Mouse (Mus musculus) CH12.LX (cell line): Measurements from ENCODE around the gene Pepd.

Source experiments
- BHLHE40 ChIP-seq: IDR thresholded peaks from 2 replicates; pipeline ENCODE4 v1.6.1; 2011; ENCODE audit warnings: mild to moderate bottlenecking, low read depth, low read length, improper control_type of control experiment
- CTCF ChIP-seq, 2 experiments: IDR thresholded peaks in 1 of 2; conservative IDR thresholded peaks in 1 of 2; 2 replicates each; pipeline ENCODE4 v1.5.1; 2011 to 2012; ENCODE audit warnings: low read depth in 2 of 2, low read length in 2 of 2, improper control_type of control experiment in 1 of 2, inconsistent platforms in 1 of 2, mild to moderate bottlenecking in 1 of 2, moderate library complexity in 1 of 2
- E2F4 ChIP-seq: IDR thresholded peaks from 2 replicates; pipeline ENCODE4 v1.6.1; 2011; ENCODE audit warnings: low read depth, low read length, improper control_type of control experiment; ENCODE audit not compliant: insufficient replicate concordance
- EP300 ChIP-seq: IDR thresholded peaks from 2 replicates; pipeline ENCODE4 v1.6.1; 2011; ENCODE audit warnings: low read length, improper control_type of control experiment
- HCFC1 ChIP-seq: IDR thresholded peaks from 2 replicates; pipeline ENCODE4 v1.6.1; 2012; ENCODE audit warnings: low read depth, mild to moderate bottlenecking, inconsistent platforms, low read length, improper control_type of control experiment
- KAT2A ChIP-seq: IDR thresholded peaks from 2 replicates; pipeline ENCODE4 v1.6.1; 2012; ENCODE audit warnings: low read length, improper control_type of control experiment, inconsistent platforms; ENCODE audit not compliant: insufficient replicate concordance
- MAFK ChIP-seq: IDR thresholded peaks from 2 replicates; pipeline ENCODE4 v1.6.1; 2011; ENCODE audit warnings: low read length, improper control_type of control experiment; ENCODE audit not compliant: insufficient replicate concordance
- MAX ChIP-seq: IDR thresholded peaks from 2 replicates; pipeline ENCODE4 v1.6.1; 2011; ENCODE audit warnings: low read length, improper control_type of control experiment
- MEF2A ChIP-seq: IDR thresholded peaks from 2 replicates; pipeline ENCODE4 v1.6.1; 2014; ENCODE audit warnings: low read depth, mild to moderate bottlenecking, inconsistent platforms, low read length, improper control_type of control experiment, borderline replicate concordance
- PAX5 ChIP-seq: IDR thresholded peaks from 2 replicates; pipeline ENCODE4 v1.6.1; 2012; ENCODE audit warnings: low read length, inconsistent platforms, mixed read lengths
- POLR2A ChIP-seq: IDR thresholded peaks from 2 replicates; pipeline ENCODE4 v1.6.1; 2011; ENCODE audit warnings: low read depth, mild to moderate bottlenecking, improper control_type of control experiment, low read length
- UBTF ChIP-seq: IDR thresholded peaks from 2 replicates; pipeline ENCODE4 v1.6.1; 2012; ENCODE audit warnings: low read depth, mild to moderate bottlenecking, inconsistent platforms, low read length, improper control_type of control experiment, moderate library complexity
- USF1 ChIP-seq: IDR thresholded peaks from 2 replicates; pipeline ENCODE4 v1.6.1; 2014; ENCODE audit warnings: low read depth, mild to moderate bottlenecking, inconsistent platforms, low read length, improper control_type of control experiment
- ZC3H11A ChIP-seq: IDR thresholded peaks from 2 replicates; pipeline ENCODE4 v1.6.1; 2012; ENCODE audit warnings: low read depth, mild to moderate bottlenecking, inconsistent platforms, low read length, improper control_type of control experiment

DNA sequence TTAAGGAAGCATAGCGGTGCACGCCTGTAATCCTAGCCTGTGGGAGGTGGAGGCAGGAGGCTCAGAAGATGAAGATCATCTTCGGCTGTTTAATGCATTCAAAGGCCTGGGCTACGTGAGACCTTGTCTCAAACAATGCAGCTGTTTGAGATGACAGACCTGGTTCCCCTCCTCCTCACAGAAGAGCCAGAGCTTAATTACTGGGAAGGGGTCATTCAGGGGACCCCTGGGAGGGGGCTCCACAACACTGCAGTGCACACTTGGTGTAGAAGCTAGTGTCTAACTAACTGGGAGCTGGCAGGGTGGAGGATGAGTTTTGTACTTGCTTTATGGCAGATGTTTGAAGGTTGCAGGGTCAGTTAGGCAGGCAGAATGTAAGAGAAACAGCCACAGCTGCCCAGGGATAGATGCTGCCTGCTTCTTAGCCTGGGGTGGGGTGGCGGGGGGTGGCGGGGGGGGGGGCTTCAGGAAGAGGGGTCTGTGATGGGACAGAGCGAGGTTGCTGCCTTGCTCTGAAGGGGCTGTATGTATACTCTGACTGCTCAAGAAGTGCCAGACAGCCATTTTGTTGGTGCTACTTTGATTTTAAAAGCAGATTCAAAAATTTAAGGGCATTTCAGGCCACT lies 26.6 kb downstream of the Pepd start:
- no peak for TF ChIP-seq CTCF (conservative IDR thresholded peaks at IDR 0.05 in 1 of 2, IDR thresholded peaks at IDR 0.05 in 1 of 2; ENCODE audit: low read depth in 2 of 2, low read length in 2 of 2)
- TF ChIP-seq MAX, result no peak
- no peak for TF ChIP-seq EP300
- TF ChIP-seq ZC3H11A, result no peak
- no peak for TF ChIP-seq MAFK
- no peak for TF ChIP-seq POLR2A
- TF ChIP-seq E2F4, result no peak
- TF ChIP-seq KAT2A, result no peak
- no peak for TF ChIP-seq USF1
- no peak for TF ChIP-seq MEF2A
- TF ChIP-seq HCFC1, result no peak
- no peak for TF ChIP-seq BHLHE40
- no peak for TF ChIP-seq UBTF
- TF ChIP-seq PAX5, result no peak
